Mouse (Mus musculus): Measurements from ENCODE around the gene Rmnd5b.

DNA sequence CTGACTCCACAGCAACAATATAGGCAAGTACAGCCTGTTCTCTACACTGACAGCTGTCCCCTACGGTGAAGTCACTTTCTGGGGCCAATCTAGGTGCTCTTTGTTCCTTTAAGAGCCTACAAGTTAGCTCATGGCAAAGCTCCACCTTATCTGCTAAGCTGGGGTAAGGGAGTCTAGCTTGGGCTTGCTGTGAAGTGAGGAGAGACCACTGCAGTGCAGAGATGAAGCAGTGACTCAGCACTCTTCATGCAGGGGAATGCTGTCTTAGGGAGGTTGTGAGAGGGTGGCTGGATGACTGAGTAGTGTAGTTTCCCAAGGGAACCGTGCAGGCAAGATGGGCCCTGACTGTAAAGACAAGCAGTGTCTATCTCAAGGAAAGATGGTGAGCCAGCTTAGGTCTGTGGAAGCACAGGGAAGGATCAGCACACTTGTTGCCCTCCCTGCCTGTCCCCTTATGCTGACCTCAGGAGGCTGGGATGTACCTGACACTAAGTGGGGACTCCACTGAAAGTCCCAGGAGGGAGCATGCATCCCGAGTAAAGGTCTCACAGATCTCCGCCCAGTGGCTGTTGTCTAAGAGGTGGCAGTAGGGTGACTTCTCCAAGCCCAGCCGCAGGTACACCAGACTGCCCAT lies 10.4 kb downstream of the Rmnd5b start:
- TF ChIP-seq UBTF (IDR thresholded peaks at IDR 0.05; ENCODE audit: low read depth, low read length) (no peak), EP300 (IDR thresholded peaks at IDR 0.05; ENCODE audit: low read length) (no peak), POLR2A (IDR thresholded peaks at IDR 0.05; ENCODE audit: low read depth, low read length) (peak; percentile 16; the same call in 1 of the 2 replicates), ETS1 (conservative IDR thresholded peaks at IDR 0.05; ENCODE audit: low read depth, low read length) (no peak), MAX (IDR thresholded peaks at IDR 0.05; ENCODE audit: low read length) (no peak)

Data from CH12.LX (cell line).